Mouse (Mus musculus) embryo, embryonic 11 days (tissue): ENCODE measurements around the gene H1f0.

Experiments
- DNase-seq: peaks from one replicate; pipeline ENCODE4 v3.0.0-alpha.2; 2015

H1f0 gene

GRCm38 (mm10) chr15:79073752-79074151 is 45.5 kb downstream of the H1f0 start:
- no peak for DNase-seq

DNA sequence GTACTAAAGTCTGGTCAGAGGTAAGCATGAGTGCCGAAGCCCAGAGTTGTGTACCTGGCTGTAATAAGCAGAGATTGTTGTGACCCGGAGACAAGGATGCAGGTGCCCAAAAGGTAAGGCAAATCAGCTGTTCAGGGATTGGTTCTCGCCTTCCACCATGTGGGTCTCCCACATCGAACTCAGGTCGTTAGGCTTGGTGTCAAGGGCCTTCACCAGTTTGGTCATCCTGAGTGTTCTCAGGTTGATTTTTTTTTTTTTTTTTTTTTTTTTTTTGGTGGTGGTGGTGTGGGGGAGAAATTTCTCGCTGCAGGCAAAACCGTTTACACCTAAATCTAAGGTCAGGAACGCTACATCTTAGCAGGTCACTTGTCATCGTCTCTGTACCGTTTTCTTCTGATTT is 46.2 kb downstream of the H1f0 start:
- no peak for DNase-seq

- peak; percentile 94 for DNase-seq
These were observed 46.8 kb downstream of the H1f0 start, which contains the start of gene Eif3l for GRCm38 (mm10) chr15:79074913-79075532. Eif3l (plus strand) TSS chr15:79075179.

DNA sequence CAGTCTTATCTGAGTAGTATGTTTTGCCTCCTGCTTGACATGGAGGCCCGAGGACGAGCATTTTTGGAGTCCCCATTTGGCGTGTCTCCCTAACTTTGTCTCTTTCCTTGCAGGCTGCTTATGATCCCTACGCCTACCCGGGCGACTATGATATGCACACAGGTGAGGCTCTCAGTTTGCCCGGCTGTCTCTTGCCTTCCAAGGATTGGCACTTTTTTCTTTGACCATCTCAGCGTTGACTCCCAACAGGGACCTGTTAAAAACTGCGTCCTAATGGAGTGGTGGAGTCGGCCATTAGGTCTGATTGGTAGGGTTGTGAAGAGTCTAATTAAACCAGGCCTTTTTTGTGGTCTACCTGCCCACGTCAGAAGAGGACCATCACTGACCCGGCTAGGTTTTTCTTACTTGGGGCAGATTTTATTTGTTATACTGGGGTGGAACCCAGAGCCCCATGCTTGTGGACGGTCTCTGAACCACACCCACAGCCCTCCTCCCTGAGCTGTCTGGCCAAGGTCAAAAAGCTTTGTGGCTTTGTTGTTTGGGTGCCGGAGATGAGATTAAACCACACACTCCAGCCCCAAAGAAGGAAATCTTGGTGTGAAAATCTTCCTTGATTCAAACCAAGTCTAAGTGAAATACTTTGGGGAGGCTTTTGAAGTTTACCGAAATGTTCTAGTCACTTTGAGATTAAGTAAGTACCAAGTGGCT is 47.6 kb downstream of the H1f0 start:
- no peak for DNase-seq

DNA sequence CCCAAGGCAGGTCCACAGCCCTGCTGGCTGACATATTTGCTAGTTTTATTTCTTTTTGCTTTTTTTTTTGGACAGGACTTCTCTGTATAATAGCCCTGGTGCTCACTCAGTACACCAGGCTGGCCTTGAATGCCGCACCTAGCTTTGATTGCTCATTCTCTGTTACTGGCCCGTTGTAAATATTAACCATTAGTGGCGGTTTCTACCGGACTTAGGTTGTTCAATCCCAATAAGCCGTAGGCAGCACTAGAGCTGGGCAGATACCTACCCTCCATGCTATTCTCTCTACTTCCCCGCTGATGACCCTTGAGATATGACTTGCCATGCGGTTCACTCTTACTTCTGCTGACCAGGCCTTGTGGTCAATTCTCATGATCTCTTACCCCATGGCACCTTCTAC is 51.3 kb downstream of the H1f0 start:
- DNase-seq = no peak
